Mouse (Mus musculus): ENCODE data around the gene Henmt1. TPM values are rescaled to one million over a fixed set of nuclear protein-coding genes. Genes with fewer than 3 reads are reported as not detected.

The Henmt1 gene
- polyA plus RNA-seq, 1 experiment = 1.3 TPM

DNA sequence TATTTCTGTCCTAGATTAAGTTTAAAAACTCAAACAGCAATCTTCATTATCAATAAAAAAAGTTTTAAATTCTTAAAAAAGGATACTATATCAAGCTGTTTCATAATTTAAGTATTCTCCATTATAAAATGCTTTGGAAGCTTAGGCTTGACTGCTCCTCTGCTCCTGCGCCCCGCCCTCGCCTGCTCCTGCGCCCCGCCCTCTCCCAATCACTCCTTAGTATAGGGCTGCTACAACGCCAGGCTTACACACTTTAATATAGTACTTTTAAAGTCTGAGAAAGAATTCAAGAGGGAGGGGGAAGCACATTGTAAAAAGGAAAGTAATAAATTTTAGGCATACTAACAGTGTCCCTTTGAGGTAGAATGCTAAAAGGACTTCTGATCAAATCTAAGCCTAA, 36.7 kb upstream of the Henmt1 start:
- Histone ChIP-seq H3K4me1 (ENCODE audit: control insufficient read depth, insufficient read depth, low read length) (no peaks in the 10 kb centered on the region; the same call in 1 of the 2 replicates), H3K4me3 (replicated peaks; ENCODE audit: insufficient read depth, low read depth, low read length) (no peak overlapping the region), H3K27ac (ENCODE audit: insufficient read depth, low read length) (no peak overlapping the region), H3K27me3 (ENCODE audit: control insufficient read depth, insufficient read depth, low read length) (no peaks in the 10 kb centered on the region)
- no peak for DNase-seq
- WGBS = 89% methylated on average over 6 of the region's 6 CpGs
- TF ChIP-seq POLR2A (IDR thresholded peaks at IDR 0.05; ENCODE audit: borderline replicate concordance, insufficient read depth, low read length) (no peak), CTCF (IDR thresholded peaks at IDR 0.05; ENCODE audit: borderline replicate concordance, insufficient read depth, low read depth, low read length) (no peak)

GRCm38 (mm10) chr3:108910303-108911080, 29.2 kb upstream of the Henmt1 start:
- under 1% methylated on average over 32 of the region's 32 CpGs for WGBS
- H3K27me3 ChIP-seq (ENCODE audit: control insufficient read depth, insufficient read depth, low read length) = no peaks in the 10 kb centered on the region
- peak; percentile 89 to 95 for DNase-seq
- H3K27ac ChIP-seq (ENCODE audit: insufficient read depth, low read length) = peak overlapping the region; percentile 92
- TF ChIP-seq POLR2A (IDR thresholded peaks at IDR 0.05; ENCODE audit: borderline replicate concordance, insufficient read depth, low read length) (peak; percentile 46; the same call in 1 of the 2 replicates), CTCF (IDR thresholded peaks at IDR 0.05; ENCODE audit: borderline replicate concordance, insufficient read depth, low read depth, low read length) (no peak)
- H3K4me3 ChIP-seq (replicated peaks; ENCODE audit: insufficient read depth, low read depth, low read length) = peak overlapping the region; percentile 84
- H3K4me1 ChIP-seq (ENCODE audit: control insufficient read depth, insufficient read depth, low read length) = no peaks in the 10 kb centered on the region; the same call in 1 of the 2 replicates

DNA sequence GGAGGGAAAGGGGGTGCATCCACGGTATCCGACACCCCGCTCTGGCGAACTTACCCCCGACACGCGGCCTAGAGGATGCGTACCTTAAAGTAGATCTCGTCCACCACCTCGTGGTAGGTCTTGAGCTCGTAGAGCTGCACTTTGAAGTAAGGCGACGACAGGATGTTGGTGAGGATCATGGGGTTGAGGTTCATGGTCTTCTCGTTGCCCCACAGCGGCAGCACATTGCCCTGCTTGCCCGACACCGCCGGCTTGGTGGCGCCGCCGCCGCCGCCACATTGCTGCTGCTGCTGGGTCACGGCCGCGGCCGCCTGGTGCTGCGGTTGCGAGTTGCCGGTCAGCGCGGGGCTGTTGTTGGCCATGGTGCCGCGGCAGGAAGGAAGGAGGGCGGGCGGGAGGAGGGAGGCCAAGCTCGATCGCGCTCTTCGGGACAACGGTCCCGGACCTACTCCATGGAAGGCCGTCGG, 28.6 kb upstream of the Henmt1 start:
- Histone ChIP-seq H3K27me3 (ENCODE audit: control insufficient read depth, insufficient read depth, low read length) (no peaks in the 10 kb centered on the region), H3K4me1 (ENCODE audit: control insufficient read depth, insufficient read depth, low read length) (peaks cover under 1% of the 10 kb centered on the region; the same call in 1 of the 2 replicates), H3K4me3 (replicated peaks; ENCODE audit: insufficient read depth, low read depth, low read length) (peak overlapping the region; percentile 84), H3K27ac (ENCODE audit: insufficient read depth, low read length) (peak overlapping the region; percentile 92)
- TF ChIP-seq POLR2A (IDR thresholded peaks at IDR 0.05; ENCODE audit: borderline replicate concordance, insufficient read depth, low read length) (no peak), CTCF (IDR thresholded peaks at IDR 0.05; ENCODE audit: borderline replicate concordance, insufficient read depth, low read depth, low read length) (peak; percentile 20; the same call in 1 of the 2 replicates)
- WGBS = under 1% methylated on average over 44 of the region's 44 CpGs
- peak in 1 of 2 experiments; percentile 56 for DNase-seq

DNA sequence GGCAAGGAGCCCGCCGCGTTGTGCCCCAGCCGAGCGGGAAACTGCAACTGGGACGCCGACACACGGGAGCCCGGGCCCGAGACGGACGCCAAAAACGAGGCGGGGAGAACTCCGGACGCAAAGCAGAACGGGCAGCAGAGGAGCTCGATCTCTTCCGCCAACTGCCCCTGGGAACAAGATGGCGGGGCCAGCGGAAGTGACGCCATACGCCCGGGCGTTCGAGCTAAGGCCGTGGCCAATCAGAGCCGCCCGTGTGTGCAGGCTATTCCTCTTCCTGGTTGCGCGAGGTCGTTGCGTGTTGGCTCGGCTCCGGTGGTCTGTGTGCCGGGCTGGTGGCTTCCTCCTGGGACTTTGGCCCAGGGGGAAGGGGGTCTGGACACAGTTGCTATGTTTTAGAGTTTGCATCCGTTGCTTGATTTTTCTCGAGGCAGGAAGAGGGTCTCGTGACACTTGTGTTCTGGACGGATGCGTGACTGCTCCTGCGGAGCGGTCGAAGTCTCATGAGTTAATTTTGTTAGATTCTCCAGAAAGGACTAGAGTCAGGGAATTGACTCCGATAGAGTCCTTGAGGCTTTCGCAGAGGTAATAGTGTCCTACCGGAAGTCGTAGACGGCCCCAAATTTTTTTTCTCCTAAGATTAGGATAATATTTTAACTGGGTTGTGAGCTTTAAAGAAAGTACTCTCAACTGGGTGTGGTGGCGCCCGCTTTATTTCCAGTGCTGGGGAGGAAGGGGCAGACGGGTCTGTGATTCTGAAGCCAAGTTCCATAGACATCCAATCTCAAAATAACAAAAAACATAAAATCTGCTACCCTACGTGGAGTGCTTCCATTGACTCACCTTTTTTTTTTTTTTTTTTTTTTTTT, 27.9 kb upstream of the Henmt1 start, which contains the start of gene Prpf38b:
Gene Prpf38b (minus strand): TSS at position 180 of the 866 bp plus-strand sequence.
- Histone ChIP-seq H3K27me3 (ENCODE audit: control insufficient read depth, insufficient read depth, low read length) (no peaks in the 10 kb centered on the region), H3K4me3 (replicated peaks; ENCODE audit: insufficient read depth, low read depth, low read length) (peak within 1 kb of the TSS; percentile 84), H3K27ac (ENCODE audit: insufficient read depth, low read length) (peak within 1 kb of the TSS; percentile 92), H3K4me1 (ENCODE audit: control insufficient read depth, insufficient read depth, low read length) (peaks cover 7% of the 10 kb centered on the region)
- WGBS = under 1% methylated on average over 53 of the region's 53 CpGs
- TF ChIP-seq CTCF (IDR thresholded peaks at IDR 0.05; ENCODE audit: borderline replicate concordance, insufficient read depth, low read depth, low read length) = no peak
- peak; percentile 91 for TF ChIP-seq POLR2A (IDR thresholded peaks at IDR 0.05; ENCODE audit: borderline replicate concordance, insufficient read depth, low read length)
- peak; percentile 95 to 96 for DNase-seq

DNA sequence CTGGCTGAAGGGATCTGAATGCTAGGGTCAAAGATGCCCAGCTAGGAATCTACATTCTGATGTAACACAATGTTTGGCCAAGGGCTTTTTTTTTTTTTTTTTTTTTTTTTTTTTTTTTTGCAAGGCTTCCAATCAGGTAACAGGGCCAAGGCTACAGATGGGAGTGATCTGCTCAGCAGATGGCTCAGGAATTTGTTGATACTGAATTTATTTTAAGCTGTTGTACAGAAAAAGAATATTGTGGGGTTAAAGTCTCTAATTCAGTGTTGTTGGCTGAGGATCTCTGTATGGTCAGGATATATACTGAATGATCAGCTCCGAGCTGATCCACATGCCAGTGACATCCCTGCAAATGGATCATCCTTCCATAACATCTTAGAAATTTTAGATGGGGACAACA, 23.7 kb upstream of the Henmt1 start:
- Histone ChIP-seq H3K27me3 (ENCODE audit: control insufficient read depth, insufficient read depth, low read length) (no peaks in the 10 kb centered on the region), H3K4me1 (ENCODE audit: control insufficient read depth, insufficient read depth, low read length) (peaks cover 16% of the 10 kb centered on the region), H3K4me3 (replicated peaks; ENCODE audit: insufficient read depth, low read depth, low read length) (no peak overlapping the region), H3K27ac (ENCODE audit: insufficient read depth, low read length) (peak overlapping the region; percentile 98)
- TF ChIP-seq CTCF (IDR thresholded peaks at IDR 0.05; ENCODE audit: borderline replicate concordance, insufficient read depth, low read depth, low read length) (no peak), POLR2A (IDR thresholded peaks at IDR 0.05; ENCODE audit: borderline replicate concordance, insufficient read depth, low read length) (no peak; the same call in 1 of the 2 replicates)
- DNase-seq = peak; percentile 77 to 89
- WGBS = 19% methylated on average over 1 of the region's 1 CpGs

DNA sequence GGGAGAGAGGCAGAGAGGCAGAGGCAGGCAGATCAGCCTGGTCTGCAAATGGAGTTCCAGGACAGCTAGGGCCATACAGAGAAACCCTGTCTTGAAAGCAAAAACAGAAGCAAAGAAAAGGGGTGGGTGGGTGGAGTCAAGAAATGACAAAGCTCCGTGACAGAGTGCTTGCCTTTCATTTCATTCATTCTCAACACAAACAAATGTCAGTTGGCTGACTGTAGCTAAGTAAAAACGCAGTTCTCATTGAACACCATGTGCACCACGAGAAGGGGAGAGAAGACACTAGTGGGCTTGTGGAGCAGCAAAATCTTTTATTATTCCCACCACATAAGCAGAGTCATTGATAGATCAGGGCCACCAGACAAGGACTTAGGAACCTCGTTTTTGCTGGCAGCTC, 22.8 kb upstream of the Henmt1 start:
- peaks cover 16% of the 10 kb centered on the region for H3K4me1 ChIP-seq (ENCODE audit: control insufficient read depth, insufficient read depth, low read length)
- H3K4me3 ChIP-seq (replicated peaks; ENCODE audit: insufficient read depth, low read depth, low read length) = no peak overlapping the region
- 25% methylated on average over 4 of the region's 4 CpGs for WGBS
- peak; percentile 21 to 26 for DNase-seq
- H3K27ac ChIP-seq (ENCODE audit: insufficient read depth, low read length) = peak overlapping the region; percentile 98
- no peaks in the 10 kb centered on the region for H3K27me3 ChIP-seq (ENCODE audit: control insufficient read depth, insufficient read depth, low read length)
- TF ChIP-seq POLR2A (IDR thresholded peaks at IDR 0.05; ENCODE audit: borderline replicate concordance, insufficient read depth, low read length) (no peak), CTCF (IDR thresholded peaks at IDR 0.05; ENCODE audit: borderline replicate concordance, insufficient read depth, low read depth, low read length) (no peak)

DNA sequence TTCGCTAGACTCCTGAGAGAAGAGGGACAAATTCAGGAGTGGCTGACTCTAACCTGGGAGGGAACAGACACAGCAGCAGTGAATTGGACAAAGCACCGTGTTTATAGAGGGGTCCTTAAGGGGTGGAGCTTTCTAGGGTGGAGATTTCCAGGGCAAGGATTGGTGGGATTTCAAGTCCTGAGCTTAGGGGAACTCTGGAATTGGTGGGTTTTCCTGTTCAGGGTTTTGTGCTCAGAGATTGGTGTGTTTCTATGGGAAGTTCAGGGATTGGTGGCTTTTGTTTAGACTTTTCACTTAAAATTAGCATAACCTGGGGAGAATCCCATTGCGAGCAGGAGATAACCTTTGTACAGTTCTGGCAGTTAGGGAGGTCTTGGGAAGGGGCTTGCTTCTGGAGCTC, 21.7 kb upstream of the Henmt1 start:
- peaks cover 16% of the 10 kb centered on the region for H3K4me1 ChIP-seq (ENCODE audit: control insufficient read depth, insufficient read depth, low read length)
- H3K27ac ChIP-seq (ENCODE audit: insufficient read depth, low read length) = peak overlapping the region; percentile 51
- TF ChIP-seq CTCF (IDR thresholded peaks at IDR 0.05; ENCODE audit: borderline replicate concordance, insufficient read depth, low read depth, low read length) (no peak), POLR2A (IDR thresholded peaks at IDR 0.05; ENCODE audit: borderline replicate concordance, insufficient read depth, low read length) (no peak)
- DNase-seq = no peak
- no peak overlapping the region for H3K4me3 ChIP-seq (replicated peaks; ENCODE audit: insufficient read depth, low read depth, low read length)
- 70% methylated on average over 3 of the region's 3 CpGs for WGBS
- no peaks in the 10 kb centered on the region for H3K27me3 ChIP-seq (ENCODE audit: control insufficient read depth, insufficient read depth, low read length)
